Mouse (Mus musculus) ES-Bruce4 (cell line): ENCODE data around the gene Pitpna. TPM values are rescaled to one million over a fixed set of nuclear protein-coding genes. Genes with fewer than 3 reads are reported as not detected.
A peak's percentile ranks its signal among the peaks of the same experiment; 100 is the strongest.
"Not testable (repeated sequence)": the region's sequence is repeated elsewhere in the genome, so short reads cannot be mapped to it uniquely, and the experiment has no call there.

Source experiments
- H3K27ac ChIP-seq: 2 replicates; pipeline ENCODE4 v1.5.1; 2012; ENCODE audit warnings: low read length, inconsistent platforms; ENCODE audit not compliant: insufficient read depth
- H3K27me3 ChIP-seq: 2 replicates; pipeline ENCODE4 v1.6.1; 2012; ENCODE audit warnings: mild to moderate bottlenecking, low read length, inconsistent platforms; ENCODE audit not compliant: control insufficient read depth, poor library complexity, insufficient read depth, severe bottlenecking
- H3K36me3 ChIP-seq: 2 replicates; pipeline ENCODE4 v1.6.1; 2012; ENCODE audit warnings: inconsistent platforms, mild to moderate bottlenecking, low read length, moderate library complexity; ENCODE audit not compliant: control insufficient read depth, poor library complexity, insufficient read depth, severe bottlenecking
- H3K4me1 ChIP-seq: one replicate; pipeline ENCODE4 v1.8.1; 2011; ENCODE audit warnings: low read length; ENCODE audit not compliant: control insufficient read depth, insufficient read depth
- H3K4me3 ChIP-seq: 2 replicates; pipeline ENCODE4 v1.5.1; 2011; ENCODE audit warnings: low read depth, mild to moderate bottlenecking, low read length
- H3K9ac ChIP-seq: 2 replicates; pipeline ENCODE4 v1.6.1; 2012; ENCODE audit warnings: low read depth, mild to moderate bottlenecking, inconsistent platforms; ENCODE audit not compliant: poor library complexity, severe bottlenecking
- H3K9me3 ChIP-seq: replicated peaks from 2 replicates; pipeline ENCODE4 v1.6.1; 2012; ENCODE audit warnings: mild to moderate bottlenecking, low read length, inconsistent platforms; ENCODE audit not compliant: control insufficient read depth, poor library complexity, insufficient read depth, severe bottlenecking
- CTCF ChIP-seq: IDR thresholded peaks from one replicate; pipeline ENCODE4 v1.8.1; 2011; ENCODE audit warnings: low read depth, low read length
- EP300 ChIP-seq: IDR thresholded peaks from 2 replicates; pipeline ENCODE4 v1.6.1; 2011; ENCODE audit warnings: low read depth, low read length; ENCODE audit not compliant: insufficient read depth
- POLR2A ChIP-seq: IDR thresholded peaks from one replicate; pipeline ENCODE4 v1.8.1; 2011; ENCODE audit warnings: low read length; ENCODE audit not compliant: insufficient read depth
- polyA plus RNA-seq: library from polyadenylated mRNA; stranded (reverse); fragments of >200 nt; gene quantifications from 2 replicates; pipeline ENCODE4 v1.2.4, GENCODE M21; 2011; ENCODE audit warnings: low read depth; ENCODE audit not compliant: missing spikeins, insufficient read depth, insufficient read length

Pitpna gene
- polyA plus RNA-seq, 1 experiment, result 70.5 TPM

DNA sequence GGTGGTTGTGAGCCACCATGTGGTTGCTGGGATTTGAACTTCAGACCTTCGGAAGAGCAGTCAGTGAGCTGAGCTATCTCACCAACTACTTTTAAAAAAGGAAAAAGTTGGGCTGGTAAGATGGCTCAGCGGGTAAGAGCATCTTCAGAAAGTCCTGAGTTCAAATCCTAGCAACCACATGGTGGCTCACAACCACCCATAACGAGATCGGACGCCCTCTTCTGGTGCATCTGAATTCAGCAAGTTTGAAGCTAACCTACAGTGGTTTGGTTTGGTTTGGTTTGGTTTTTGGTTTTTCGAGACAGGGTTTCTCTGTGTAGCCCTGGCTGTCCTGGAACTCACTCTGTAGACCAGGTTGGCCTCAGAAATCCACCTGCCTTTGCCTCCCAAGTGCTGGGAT, 31.9 kb upstream of the Pitpna start:
- peak; percentile 14 for TF ChIP-seq CTCF
- not testable (repeated sequence) for H3K27me3 ChIP-seq, H3K4me1 ChIP-seq, H3K4me3 ChIP-seq, H3K9me3 ChIP-seq, H3K27ac ChIP-seq, H3K36me3 ChIP-seq, H3K9ac ChIP-seq

DNA sequence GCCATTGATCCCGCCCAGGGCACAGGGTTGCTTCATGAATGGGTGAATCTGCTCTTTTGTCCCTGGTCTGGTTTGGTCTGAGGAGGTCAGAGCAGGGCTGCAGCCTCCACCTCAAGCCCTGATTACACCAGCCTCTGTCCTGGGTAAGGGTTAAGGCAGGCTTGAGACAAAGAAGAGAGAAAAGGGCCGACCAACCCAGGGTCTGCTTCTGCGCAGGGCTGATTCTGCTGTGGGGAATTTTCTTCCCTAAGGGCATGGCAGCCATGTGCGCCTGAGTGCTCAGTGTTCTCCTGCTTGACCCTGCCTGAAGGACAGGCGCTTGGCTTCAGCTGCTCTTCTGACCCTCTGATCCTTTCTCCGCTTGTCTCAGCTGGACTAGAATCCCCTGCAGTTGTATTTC, 30.8 kb upstream of the Pitpna start:
- peak overlapping the region; percentile 14; the same call in 1 of the 2 replicates for H3K9ac ChIP-seq
- no peak overlapping the region for H3K4me3 ChIP-seq
- H3K36me3 ChIP-seq, result no peaks in the 10 kb centered on the region

DNA sequence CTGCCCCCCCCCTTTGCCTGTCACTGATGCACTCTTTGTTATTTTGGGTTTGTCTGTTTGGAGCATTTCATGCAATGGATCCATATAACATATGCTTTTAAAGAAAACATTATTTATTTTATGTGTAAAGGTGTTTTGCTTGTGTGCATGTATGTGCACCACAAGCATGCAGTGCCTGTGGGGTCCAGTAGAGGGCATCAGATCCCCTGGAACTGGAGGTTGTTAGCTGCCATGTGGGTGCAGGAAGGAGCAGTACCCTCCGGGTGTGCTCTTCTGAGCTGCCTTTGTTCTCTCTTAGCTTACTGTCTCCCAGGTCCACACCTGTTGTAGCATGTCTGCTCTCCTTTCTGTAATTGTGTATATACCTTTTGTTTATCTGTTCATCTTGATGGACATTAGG, 29.8 kb upstream of the Pitpna start:
- no peaks in the 10 kb centered on the region for H3K27me3 ChIP-seq
- H3K36me3 ChIP-seq, result no peaks in the 10 kb centered on the region
- H3K9me3 ChIP-seq, result no peaks in the 10 kb centered on the region
- no peak overlapping the region for H3K4me3 ChIP-seq
- TF ChIP-seq POLR2A (no peak), CTCF (peak; percentile 46)
- H3K9ac ChIP-seq, result no peak overlapping the region
- no peak overlapping the region for H3K27ac ChIP-seq
- peaks cover 1% of the 10 kb centered on the region for H3K4me1 ChIP-seq

More for the DNA sequence above, 30.8 kb upstream of the Pitpna start:
- no peaks in the 10 kb centered on the region for H3K27me3 ChIP-seq
- H3K27ac ChIP-seq, result peak overlapping the region; percentile 23; the same call in 1 of the 2 replicates
- no peak for TF ChIP-seq POLR2A
- H3K9me3 ChIP-seq, result no peaks in the 10 kb centered on the region
- H3K4me1 ChIP-seq, result peaks cover 4% of the 10 kb centered on the region

DNA sequence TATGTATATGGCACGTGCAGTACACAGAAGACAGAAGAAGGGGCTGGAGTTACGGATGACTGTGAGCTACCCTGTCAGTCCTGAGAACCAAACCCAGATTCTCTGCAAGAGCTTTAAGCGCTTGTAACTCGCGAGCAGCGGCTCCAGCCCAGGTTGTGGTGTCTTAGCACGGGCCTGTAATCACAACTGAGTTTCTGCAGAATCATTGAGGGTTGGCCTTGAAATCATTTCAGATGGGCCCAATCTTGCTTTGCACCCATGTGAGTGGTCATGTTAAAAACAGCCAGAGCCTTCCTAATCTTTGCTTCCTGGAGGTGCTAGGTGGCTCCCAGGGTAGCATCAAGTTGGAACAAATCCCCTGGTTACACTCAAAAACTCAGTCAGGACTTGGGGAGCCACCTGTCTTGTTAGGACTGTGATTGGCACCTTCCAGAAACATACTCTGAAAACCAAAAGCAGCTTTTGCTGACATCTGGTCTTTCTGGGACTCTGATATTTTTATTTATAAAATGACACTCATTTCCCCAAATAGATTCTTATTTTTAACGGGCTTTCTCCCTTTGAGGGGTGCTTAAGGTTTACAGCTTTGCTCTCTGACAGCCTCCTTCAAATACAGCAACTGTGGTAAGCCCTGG, 27.9 kb upstream of the Pitpna start:
- H3K9me3 ChIP-seq, result no peaks in the 10 kb centered on the region
- no peak for TF ChIP-seq EP300
- TF ChIP-seq POLR2A, result no peak
- TF ChIP-seq CTCF, result no peak
- no peak overlapping the region for H3K27ac ChIP-seq
- H3K4me1 ChIP-seq, result peaks cover 1% of the 10 kb centered on the region
- H3K4me3 ChIP-seq, result no peak overlapping the region
- no peaks in the 10 kb centered on the region for H3K27me3 ChIP-seq
- no peaks in the 10 kb centered on the region for H3K36me3 ChIP-seq
- H3K9ac ChIP-seq, result no peak overlapping the region

DNA sequence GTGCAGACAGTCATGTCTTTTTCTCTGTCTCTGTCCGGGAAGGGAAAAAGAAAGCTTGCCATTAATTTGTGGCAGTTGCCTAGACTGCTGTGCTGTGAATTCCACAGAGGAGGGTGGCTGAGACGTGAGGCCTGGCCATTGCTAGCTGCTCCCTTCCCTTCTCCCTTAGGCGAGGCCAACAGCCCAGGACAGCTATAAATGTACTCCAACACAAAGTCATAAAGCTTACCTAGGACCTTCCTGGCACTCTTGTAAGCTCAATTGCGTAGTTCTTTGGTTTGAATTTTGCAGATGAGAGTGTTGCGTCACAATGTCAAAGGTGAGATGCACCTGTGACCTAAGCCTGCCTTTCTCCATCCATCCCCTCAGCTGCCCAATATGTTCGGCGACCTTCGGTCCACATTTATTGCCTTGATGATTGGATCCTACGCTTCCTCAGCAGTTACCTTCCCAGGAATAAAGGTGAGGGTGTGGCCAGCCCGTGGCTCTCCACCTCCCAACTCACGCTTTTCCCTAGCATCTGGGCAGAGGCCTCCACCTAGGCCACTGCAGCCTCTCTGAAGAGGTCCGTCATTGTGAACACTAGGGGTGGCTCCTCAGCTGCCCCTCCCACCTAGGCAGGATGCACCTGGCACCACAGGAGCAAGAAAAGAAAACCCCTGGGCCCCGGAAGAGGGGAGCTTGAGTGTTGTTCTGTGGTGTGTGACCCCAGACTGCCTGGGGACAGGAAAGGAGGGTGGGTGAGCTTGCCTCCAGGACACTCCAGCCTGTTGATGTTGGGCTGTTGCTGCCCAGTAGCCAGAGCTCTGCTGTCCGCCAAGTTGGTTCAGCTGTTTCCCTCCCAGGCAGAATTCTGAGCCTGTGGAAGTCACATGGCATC, 27.1 kb upstream of the Pitpna start:
- Histone ChIP-seq H3K9me3 (no peaks in the 10 kb centered on the region), H3K4me3 (no peak overlapping the region), H3K4me1 (peaks cover 1% of the 10 kb centered on the region), H3K27me3 (no peaks in the 10 kb centered on the region), H3K27ac (no peak overlapping the region), H3K36me3 (no peaks in the 10 kb centered on the region), H3K9ac (no peak overlapping the region)
- no peak for TF ChIP-seq POLR2A
- TF ChIP-seq EP300, result no peak

DNA sequence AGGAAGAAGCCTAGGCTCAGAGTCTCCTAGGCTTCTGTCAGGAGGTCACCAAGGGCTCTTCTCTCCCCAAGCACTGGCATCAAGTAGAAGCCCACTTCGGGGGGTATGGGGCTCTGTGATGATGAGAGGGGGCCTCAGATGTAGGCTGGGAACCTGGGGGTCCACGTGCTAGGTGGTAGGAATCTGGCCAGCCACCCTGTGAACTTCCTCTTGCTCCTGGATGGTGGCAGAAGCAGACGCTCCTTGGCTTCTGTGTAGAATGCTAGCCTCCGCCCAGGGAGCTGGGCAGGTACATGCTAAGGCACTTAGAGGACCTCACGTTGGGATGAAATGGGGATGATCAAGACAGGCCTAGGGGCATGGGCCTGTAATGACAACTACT, 26.5 kb upstream of the Pitpna start:
- no peaks in the 10 kb centered on the region for H3K36me3 ChIP-seq
- H3K27me3 ChIP-seq, result no peaks in the 10 kb centered on the region
- no peaks in the 10 kb centered on the region for H3K9me3 ChIP-seq
- no peak overlapping the region for H3K27ac ChIP-seq
- no peak overlapping the region for H3K4me3 ChIP-seq
- TF ChIP-seq POLR2A (no peak), EP300 (no peak), CTCF (no peak)
- peaks cover 1% of the 10 kb centered on the region for H3K4me1 ChIP-seq
- H3K9ac ChIP-seq, result no peak overlapping the region
